Mouse (Mus musculus) stomach, embryonic 15.5 days (tissue): ENCODE results near the gene Gm44965. TPM values are rescaled to one million over a fixed set of nuclear protein-coding genes. Genes with fewer than 3 reads are reported as not detected.

ENCODE experiments used
- ATAC-seq: fragments of 200-750 bp; cut with Nextera tagmentation; 2 replicates; pipeline ENCODE4 v1.8.0; 2017; ENCODE audit warnings: low read depth, moderate number of reproducible peaks, moderate TSS enrichment; ENCODE audit not compliant: insufficient read depth, low FRiP score
- H3K27ac ChIP-seq: fragments of 300-500 bp; sonication (generic); 2 replicates; pipeline ENCODE4 v1.5.1; 2015; ENCODE audit warnings: mild to moderate bottlenecking, inconsistent platforms
- H3K27me3 ChIP-seq: fragments of 300-500 bp; sonication (generic); replicated peaks from 2 replicates; pipeline ENCODE4 v1.6.1; 2015; ENCODE audit warnings: inconsistent platforms
- H3K36me3 ChIP-seq: fragments of 300-500 bp; sonication (generic); 2 replicates; pipeline ENCODE4 v1.6.1; 2015; ENCODE audit warnings: inconsistent platforms
- H3K4me1 ChIP-seq: fragments of 300-500 bp; sonication (generic); 2 replicates; pipeline ENCODE4 v1.6.1; 2015; ENCODE audit warnings: inconsistent platforms
- H3K4me2 ChIP-seq: fragments of 300-500 bp; sonication (generic); 2 replicates; pipeline ENCODE4 v1.6.1; 2015; ENCODE audit warnings: mild to moderate bottlenecking, inconsistent platforms
- H3K4me3 ChIP-seq: fragments of 300-500 bp; sonication (generic); replicated peaks from 2 replicates; pipeline ENCODE4 v1.5.1; 2015; ENCODE audit warnings: inconsistent platforms
- H3K9ac ChIP-seq: fragments of 300-500 bp; sonication (generic); 2 replicates; pipeline ENCODE4 v1.6.1; 2015; ENCODE audit warnings: inconsistent platforms
- H3K9me3 ChIP-seq: fragments of 300-500 bp; sonication (generic); 2 replicates; pipeline ENCODE4 v1.6.1; 2016; ENCODE audit warnings: inconsistent platforms
- WGBS: fragments of 180-500 bp; shearing (Covaris S2); methylation state at CpG from one replicate; pipeline ENCODE4 v1.1.7; 2015; 5-methylcytosine and 5-hydroxymethylcytosine counted together
- polyA plus RNA-seq: library from polyadenylated mRNA; unstranded; fragments of >200 nt; fragmentation: Nextera tagmentation; extraction: Ambion mirVana; gene quantifications from 2 replicates; pipeline ENCODE4 v1.2.1, GENCODE M21; 2015

Gene Gm44965
- polyA plus RNA-seq, 1 experiment from 2014 or later = not detected

GRCm38 (mm10) chr6:48628377-48628776, 34.6 kb downstream of the Gm44965 start:
- peaks cover 27% of the 10 kb centered on the region for H3K27me3 ChIP-seq
- ATAC-seq = no peak
- H3K36me3 ChIP-seq = no peaks in the 10 kb centered on the region
- H3K4me3 ChIP-seq = no peak overlapping the region
- peaks cover 19% of the 10 kb centered on the region for H3K4me1 ChIP-seq
- no peak overlapping the region for H3K27ac ChIP-seq
- H3K9me3 ChIP-seq = no peaks in the 10 kb centered on the region
- WGBS = 67% methylated on average over 3 of the region's 3 CpGs
- no peak overlapping the region for H3K9ac ChIP-seq
- H3K4me2 ChIP-seq = no peak overlapping the region

- Histone ChIP-seq H3K36me3 (no peaks in the 10 kb centered on the region), H3K27me3 (peaks cover 27% of the 10 kb centered on the region), H3K9me3 (no peaks in the 10 kb centered on the region), H3K9ac (peak overlapping the region; percentile 19; the same call in 1 of the 2 replicates), H3K4me3 (peak overlapping the region; percentile 43), H3K27ac (no peak overlapping the region), H3K4me1 (peaks cover 19% of the 10 kb centered on the region), H3K4me2 (peak overlapping the region; percentile 92)
- ATAC-seq = no peak
- 7% methylated on average over 54 of the region's 54 CpGs for WGBS
These were observed 35.3 kb downstream of the Gm44965 start for GRCm38 (mm10) chr6:48628808-48629660.

- H3K9me3 ChIP-seq = no peaks in the 10 kb centered on the region
- H3K4me2 ChIP-seq = peak overlapping the region; percentile 92
- no peak overlapping the region for H3K27ac ChIP-seq
- H3K4me3 ChIP-seq = peak overlapping the region; percentile 43
- peaks cover 19% of the 10 kb centered on the region for H3K4me1 ChIP-seq
- WGBS = 15% methylated on average over 13 of the region's 13 CpGs
- peaks cover 27% of the 10 kb centered on the region for H3K27me3 ChIP-seq
- 0 out of 2 replicates have a peak, but pooled peaks have one; percentile 9 for ATAC-seq
- H3K36me3 ChIP-seq = no peaks in the 10 kb centered on the region
- H3K9ac ChIP-seq = peak overlapping the region; percentile 19; the same call in 1 of the 2 replicates
These were observed 35.9 kb downstream of the Gm44965 start for GRCm38 (mm10) chr6:48629661-48630034.

GRCm38 (mm10) chr6:48630831-48631230, 37.1 kb downstream of the Gm44965 start:
- Histone ChIP-seq H3K36me3 (no peaks in the 10 kb centered on the region), H3K4me1 (peaks cover 19% of the 10 kb centered on the region), H3K27ac (no peak overlapping the region), H3K4me3 (no peak overlapping the region), H3K27me3 (peaks cover 27% of the 10 kb centered on the region), H3K9me3 (no peaks in the 10 kb centered on the region), H3K4me2 (no peak overlapping the region), H3K9ac (no peak overlapping the region)
- ATAC-seq = no peak
- 77% methylated on average over 8 of the region's 8 CpGs for WGBS

GRCm38 (mm10) chr6:48635105-48635504, 41.4 kb downstream of the Gm44965 start:
- H3K27ac ChIP-seq = no peak overlapping the region
- no peak overlapping the region for H3K4me3 ChIP-seq
- H3K36me3 ChIP-seq = no peaks in the 10 kb centered on the region
- 0 out of 2 replicates have a peak, but pooled peaks cover 3% of the 10 kb centered on the region for H3K4me1 ChIP-seq
- WGBS = 78% methylated on average over 2 of the region's 2 CpGs
- no peaks in the 10 kb centered on the region for H3K9me3 ChIP-seq
- H3K4me2 ChIP-seq = no peak overlapping the region
- H3K27me3 ChIP-seq = no peaks in the 10 kb centered on the region
- H3K9ac ChIP-seq = no peak overlapping the region
- ATAC-seq = no peak

GRCm38 (mm10) chr6:48636515-48636914, 42.8 kb downstream of the Gm44965 start:
- Histone ChIP-seq H3K27ac (no peak overlapping the region), H3K9me3 (no peaks in the 10 kb centered on the region), H3K9ac (no peak overlapping the region), H3K27me3 (no peaks in the 10 kb centered on the region), H3K4me3 (no peak overlapping the region), H3K36me3 (no peaks in the 10 kb centered on the region), H3K4me1 (0 out of 2 replicates have a peak, but pooled peaks cover 3% of the 10 kb centered on the region), H3K4me2 (no peak overlapping the region)
- ATAC-seq = no peak
- WGBS = 64% methylated on average over 6 of the region's 6 CpGs

- 71% methylated on average over 6 of the region's 6 CpGs for WGBS
- Histone ChIP-seq H3K27ac (no peak overlapping the region), H3K9me3 (no peaks in the 10 kb centered on the region), H3K27me3 (no peaks in the 10 kb centered on the region), H3K4me2 (no peak overlapping the region), H3K9ac (no peak overlapping the region), H3K36me3 (no peaks in the 10 kb centered on the region), H3K4me3 (no peak overlapping the region), H3K4me1 (0 out of 2 replicates have a peak, but pooled peaks cover 3% of the 10 kb centered on the region)
- ATAC-seq = no peak
These were observed 44.2 kb downstream of the Gm44965 start for GRCm38 (mm10) chr6:48637811-48638500.

GRCm38 (mm10) chr6:48638553-48638952, 44.8 kb downstream of the Gm44965 start:
- Histone ChIP-seq H3K9ac (no peak overlapping the region), H3K4me1 (0 out of 2 replicates have a peak, but pooled peaks cover 3% of the 10 kb centered on the region), H3K36me3 (no peaks in the 10 kb centered on the region), H3K4me2 (no peak overlapping the region), H3K27ac (no peak overlapping the region), H3K4me3 (no peak overlapping the region), H3K9me3 (no peaks in the 10 kb centered on the region), H3K27me3 (no peaks in the 10 kb centered on the region)
- no peak for ATAC-seq
- WGBS = 55% methylated on average over 2 of the region's 2 CpGs

- no peak overlapping the region for H3K4me3 ChIP-seq
- 0 out of 2 replicates have a peak, but pooled peaks cover 3% of the 10 kb centered on the region for H3K4me1 ChIP-seq
- no peak overlapping the region for H3K4me2 ChIP-seq
- WGBS = 66% methylated on average over 6 of the region's 6 CpGs
- ATAC-seq = no peak
- H3K27ac ChIP-seq = no peak overlapping the region
- no peaks in the 10 kb centered on the region for H3K27me3 ChIP-seq
- H3K9ac ChIP-seq = no peak overlapping the region
- no peaks in the 10 kb centered on the region for H3K9me3 ChIP-seq
- H3K36me3 ChIP-seq = no peaks in the 10 kb centered on the region
These were observed 47.6 kb downstream of the Gm44965 start for GRCm38 (mm10) chr6:48641391-48641790.

- Histone ChIP-seq H3K27ac (no peak overlapping the region), H3K27me3 (no peaks in the 10 kb centered on the region), H3K9me3 (no peaks in the 10 kb centered on the region), H3K4me2 (no peak overlapping the region), H3K4me3 (no peak overlapping the region), H3K36me3 (no peaks in the 10 kb centered on the region), H3K4me1 (no peaks in the 10 kb centered on the region), H3K9ac (no peak overlapping the region)
- WGBS = 19% methylated on average over 4 of the region's 4 CpGs
- no peak for ATAC-seq
These were observed 49.1 kb downstream of the Gm44965 start for GRCm38 (mm10) chr6:48642764-48643292.

GRCm38 (mm10) chr6:48645660-48646308, 52.0 kb downstream of the Gm44965 start:
- Histone ChIP-seq H3K36me3 (no peaks in the 10 kb centered on the region), H3K9me3 (no peaks in the 10 kb centered on the region), H3K27ac (no peak overlapping the region), H3K4me2 (no peak overlapping the region), H3K9ac (no peak overlapping the region), H3K4me3 (no peak overlapping the region), H3K4me1 (no peaks in the 10 kb centered on the region), H3K27me3 (no peaks in the 10 kb centered on the region)
- no peak for ATAC-seq
- WGBS = 7% methylated on average over 12 of the region's 12 CpGs
